Mouse (Mus musculus) CH12.LX (cell line): ENCODE results near the gene Bmpr2. TPM values are rescaled to one million over a fixed set of nuclear protein-coding genes. Genes with fewer than 3 reads are reported as not detected.

Experiments
- DNase-seq: peaks from one replicate; pipeline ENCODE4 v3.0.0-alpha.2; 2013; ENCODE audit errors: extremely low read depth
- H3K27ac ChIP-seq: 2 replicates; pipeline ENCODE4 v1.5.1; 2012; ENCODE audit warnings: low read depth, mild to moderate bottlenecking, control low read depth, moderate library complexity; ENCODE audit not compliant: insufficient read depth
- H3K27me3 ChIP-seq: replicated peaks from 2 replicates; pipeline ENCODE3; 2012; ENCODE audit warnings: inconsistent platforms
- H3K36me3 ChIP-seq, 2 experiments: replicated peaks in 1 of 2; 2 replicates each; pipeline versions ENCODE3 to v1.6.1; 2012; ENCODE audit warnings: inconsistent platforms in 1 of 2, low read length in 1 of 2, mild to moderate bottlenecking in 1 of 2, mixed read lengths in 1 of 2, moderate library complexity in 1 of 2; ENCODE audit not compliant: control insufficient read depth in 1 of 2, insufficient read depth in 1 of 2
- H3K4me1 ChIP-seq, 2 experiments: 2 replicates each; pipeline ENCODE4 v1.6.1; 2012; ENCODE audit warnings: inconsistent platforms in 1 of 2, moderate library complexity in 1 of 2; ENCODE audit not compliant: insufficient read depth in 2 of 2, control insufficient read depth in 1 of 2
- H3K4me2 ChIP-seq: 2 replicates; pipeline ENCODE4 v1.6.1; 2012; ENCODE audit warnings: low read depth, mild to moderate bottlenecking, control low read depth; ENCODE audit not compliant: poor library complexity, insufficient read depth, severe bottlenecking
- H3K4me3 ChIP-seq, 3 experiments: fragments of 150-350 bp in 1 of 3; sonication (generic) in 1 of 3; replicated peaks in 1 of 3; 2 replicates each; pipeline versions ENCODE3 to v1.5.1; 2011 to 2012; ENCODE audit warnings: low read depth in 2 of 3, low read length in 2 of 3, mild to moderate bottlenecking in 2 of 3, moderate library complexity in 2 of 3, control low read depth in 1 of 3, improper control_type of control experiment in 1 of 3, inconsistent platforms in 1 of 3, mixed read lengths in 1 of 3; ENCODE audit not compliant: poor library complexity in 1 of 3
- H3K79me2 ChIP-seq: replicated peaks from 2 replicates; pipeline ENCODE4 v1.6.1; 2012; ENCODE audit warnings: mild to moderate bottlenecking, moderate library complexity; ENCODE audit not compliant: control insufficient read depth, poor library complexity, insufficient read depth, severe bottlenecking; ENCODE audit errors: extremely low read depth
- H3K9ac ChIP-seq: 2 replicates; pipeline ENCODE4 v1.6.1; 2012; ENCODE audit warnings: low read depth, mild to moderate bottlenecking, control low read depth, moderate library complexity; ENCODE audit not compliant: insufficient read depth
- H3K9me3 ChIP-seq: replicated peaks from 2 replicates; pipeline ENCODE3; 2012; ENCODE audit warnings: low read length, inconsistent platforms, mixed read lengths
- CTCF ChIP-seq, 2 experiments: IDR thresholded peaks in 1 of 2; conservative IDR thresholded peaks in 1 of 2; 2 replicates each; pipeline ENCODE4 v1.5.1; 2011 to 2012; ENCODE audit warnings: low read depth in 2 of 2, low read length in 2 of 2, improper control_type of control experiment in 1 of 2, inconsistent platforms in 1 of 2, mild to moderate bottlenecking in 1 of 2, moderate library complexity in 1 of 2
- KAT2A ChIP-seq: IDR thresholded peaks from 2 replicates; pipeline ENCODE4 v1.6.1; 2012; ENCODE audit warnings: low read length, improper control_type of control experiment, inconsistent platforms; ENCODE audit not compliant: insufficient replicate concordance
- MAFK ChIP-seq: IDR thresholded peaks from 2 replicates; pipeline ENCODE4 v1.6.1; 2011; ENCODE audit warnings: low read length, improper control_type of control experiment; ENCODE audit not compliant: insufficient replicate concordance
- MAX ChIP-seq: IDR thresholded peaks from 2 replicates; pipeline ENCODE4 v1.6.1; 2011; ENCODE audit warnings: low read length, improper control_type of control experiment
- MAZ ChIP-seq: IDR thresholded peaks from 2 replicates; pipeline ENCODE4 v1.6.1; 2012; ENCODE audit warnings: low read depth, mild to moderate bottlenecking, inconsistent platforms, low read length, improper control_type of control experiment, moderate library complexity
- MXI1 ChIP-seq: IDR thresholded peaks from 2 replicates; pipeline ENCODE4 v1.6.1; 2011; ENCODE audit warnings: mild to moderate bottlenecking, low read depth, low read length, improper control_type of control experiment
- RCOR1 ChIP-seq: conservative IDR thresholded peaks from 2 replicates; pipeline ENCODE4 v1.6.1; 2012; ENCODE audit warnings: low read depth, mild to moderate bottlenecking, inconsistent platforms, low read length, improper control_type of control experiment
- UBTF ChIP-seq: IDR thresholded peaks from 2 replicates; pipeline ENCODE4 v1.6.1; 2012; ENCODE audit warnings: low read depth, mild to moderate bottlenecking, inconsistent platforms, low read length, improper control_type of control experiment, moderate library complexity
- ZMIZ1 ChIP-seq: IDR thresholded peaks from 2 replicates; pipeline ENCODE4 v1.6.1; 2012; ENCODE audit warnings: low read depth, mild to moderate bottlenecking, inconsistent platforms, low read length, improper control_type of control experiment
- ZNF384 ChIP-seq: IDR thresholded peaks from 2 replicates; pipeline ENCODE4 v1.6.1; 2012; ENCODE audit warnings: low read depth, low read length, improper control_type of control experiment, inconsistent platforms
- dilution Hi-C: fragments of 300-500 bp; cut with MboI; formaldehyde crosslinking; loops from 2 replicates; pipeline ENCODE4 v1.14.3; 2020; ENCODE audit warnings: low sequenced_read_pairs; ENCODE audit not compliant: extremely low pct_unique_long_range_greater_than_20kb, extremely low pct_ligation_motif_present
- in situ Hi-C: fragments of 300-500 bp; cut with MboI; formaldehyde crosslinking; loops from 3 replicates; pipeline ENCODE4 v1.14.3; 2019; ENCODE audit warnings: low sequenced_read_pairs, low pct_ligation_motif_present, low pct_unique_long_range_greater_than_20kb, mixed read lengths
- polyA plus RNA-seq: library from polyadenylated mRNA; unstranded; fragments of >175 nt; gene quantifications from 2 replicates; pipeline ENCODE4 v1.2.1, GENCODE M21; 2012; ENCODE audit warnings: low read depth; ENCODE audit not compliant: insufficient read length
- total RNA-seq, 2 experiments: library from RNA; depleted of rRNA; stranded (reverse); fragments of 300-350 nt in 1 of 2; fragments of >200 nt in 1 of 2; gene quantifications; 2 replicates each; pipeline ENCODE4 v1.2.3; 2012 to 2014

Bmpr2 gene
- total and polyA plus RNA-seq, 3 experiments = 3.6 to 5.0 (median 4.7) TPM

GRCm38 (mm10) chr1:59888018-59888417, 124.8 kb downstream of the Bmpr2 start:
- dilution Hi-C loops = no loop called here

GRCm38 (mm10) chr1:59891185-59891584, 128.0 kb downstream of the Bmpr2 start:
- Histone ChIP-seq H3K9ac (no peak overlapping the region), H3K27ac (no peak overlapping the region), H3K4me3 (no peak overlapping the region), H3K9me3 (peaks cover 2% of the 10 kb centered on the region), H3K4me2 (no peak overlapping the region), H3K36me3 (no peaks in the 10 kb centered on the region), H3K4me1 (peaks cover 4 to 34% of the 10 kb centered on the region in 2 experiments), H3K79me2 (no peaks in the 10 kb centered on the region)
- in situ Hi-C loops = loop anchor here (10.0 to 25.0 kb wide), 2 partner anchors 94 to 1071 kb away; no protein-coding TSS in a partner anchor
- dilution Hi-C loops = no loop called here
- DNase-seq = no peak
- TF ChIP-seq RCOR1 (no peak), MAX (no peak), UBTF (no peak), MAFK (no peak), KAT2A (no peak), ZMIZ1 (no peak)
- TF ChIP-seq, all 38 proteins: peak for 0
- no peaks in the 10 kb centered on the region for H3K27me3 ChIP-seq

More at GRCm38 (mm10) chr1:59888018-59888417, 124.8 kb downstream of the Bmpr2 start:
- no peaks in the 10 kb centered on the region for H3K79me2 ChIP-seq
- H3K9ac ChIP-seq = no peak overlapping the region
- H3K27ac ChIP-seq = no peak overlapping the region
- H3K36me3 ChIP-seq = no peaks in the 10 kb centered on the region
- no peak for TF ChIP-seq MAZ
- TF ChIP-seq MXI1 = no peak
- TF ChIP-seq KAT2A = no peak
- H3K27me3 ChIP-seq = no peaks in the 10 kb centered on the region
- DNase-seq = no peak
- H3K4me1 ChIP-seq = peaks cover 4 to 23% of the 10 kb centered on the region in 2 experiments
- peaks cover 2% of the 10 kb centered on the region for H3K9me3 ChIP-seq
- no peak overlapping the region for H3K4me3 ChIP-seq
- no peak overlapping the region for H3K4me2 ChIP-seq
- in situ Hi-C loops = loop anchor here (25.0 kb wide), 1 partner anchor 1074 kb away; no protein-coding TSS in a partner anchor

GRCm38 (mm10) chr1:59892777-59893176, 129.6 kb downstream of the Bmpr2 start:
- dilution Hi-C loops = no loop called here

More at GRCm38 (mm10) chr1:59892777-59893176, 129.6 kb downstream of the Bmpr2 start:
- peaks cover 0 to 28% of the 10 kb centered on the region in 2 experiments for H3K4me1 ChIP-seq
- H3K79me2 ChIP-seq = no peaks in the 10 kb centered on the region
- H3K4me2 ChIP-seq = no peak overlapping the region
- no peaks in the 10 kb centered on the region for H3K27me3 ChIP-seq
- no peak overlapping the region for H3K9ac ChIP-seq
- DNase-seq = no peak
- no peak overlapping the region for H3K4me3 ChIP-seq
- in situ Hi-C loops = loop anchor here (10.0 to 25.0 kb wide), 2 partner anchors 92 to 1070 kb away; no protein-coding TSS in a partner anchor
- no peak overlapping the region for H3K27ac ChIP-seq
- H3K9me3 ChIP-seq = peaks cover 2% of the 10 kb centered on the region
- TF ChIP-seq CTCF (conservative IDR thresholded peaks at IDR 0.05 in 1 of 2, IDR thresholded peaks at IDR 0.05 in 1 of 2; ENCODE audit: low read depth in 2 of 2, low read length in 2 of 2) = peak in 1 of 2 experiments; percentile 2; a peak in 1 of 4 replicates
- TF ChIP-seq ZNF384 = no peak
- no peaks in the 10 kb centered on the region for H3K36me3 ChIP-seq
